Mouse (Mus musculus): ENCODE measurements around the gene Tmem119.

Tmem119 gene

GRCm38 (mm10) chr5:113824228-113824627 lies 23.9 kb upstream of the Tmem119 start:
- in situ Hi-C loops (cut with MboI, MseI): loop anchor here in 1 of 2 experiments (10.0 kb wide), 1 partner anchor 1549 kb away; the partner anchor contains the start of gene Tpst2

DNA sequence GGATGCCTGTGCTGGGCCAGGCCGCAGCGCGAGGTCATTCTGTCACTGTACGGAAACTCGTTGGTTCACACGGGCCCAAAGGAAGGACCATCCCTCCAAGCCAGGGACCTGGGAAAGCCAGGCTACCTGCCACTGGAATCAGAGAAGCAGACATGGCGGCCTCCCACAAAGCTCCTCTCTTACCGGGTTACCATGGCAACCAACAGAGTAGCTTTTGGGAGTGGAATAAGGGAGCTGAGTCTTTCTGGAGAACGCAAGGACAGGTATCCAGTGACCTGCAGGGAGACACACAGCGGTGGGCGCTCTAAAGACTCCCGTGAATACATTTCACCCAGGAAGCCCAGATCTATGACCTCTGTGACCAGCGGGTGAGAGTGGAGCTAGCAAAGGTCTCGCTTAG lies 18.3 kb upstream of the Tmem119 start:
- in situ Hi-C loops (cut with MboI, MseI): loop anchor here (5.0 to 10.0 kb wide), 2 partner anchors 234 to 451 kb away; no protein-coding TSS in a partner anchor

- in situ Hi-C loops (cut with MboI, MseI): loop anchor here (5.0 to 10.0 kb wide), 2 partner anchors 231 to 448 kb away; no protein-coding TSS in a partner anchor
Measured at GRCm38 (mm10) chr5:113815638-113816152, 15.4 kb upstream of the Tmem119 start.

DNA sequence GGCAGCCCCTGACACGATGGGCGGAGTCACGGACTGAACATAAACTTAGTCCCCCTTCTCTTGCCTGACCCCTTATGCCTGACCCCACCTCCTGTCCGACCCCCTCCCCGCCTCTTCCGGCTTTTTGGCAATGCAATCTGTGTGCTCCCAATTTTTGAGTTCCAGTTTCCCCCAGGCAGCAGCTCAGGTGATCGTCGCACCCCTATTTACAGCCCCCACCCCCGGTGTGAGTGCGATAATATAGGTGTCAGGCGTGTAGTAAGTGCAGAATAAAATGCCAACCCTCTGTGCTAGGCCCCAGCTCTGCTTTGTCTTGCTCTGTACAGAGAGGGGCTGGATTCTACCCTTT lies 14.7 kb upstream of the Tmem119 start:
- in situ Hi-C loops (cut with MboI, MseI): loop anchor here (5.0 to 10.0 kb wide), 2 partner anchors 230 to 448 kb away; no protein-coding TSS in a partner anchor

GRCm38 (mm10) chr5:113814111-113815040 lies 14.1 kb upstream of the Tmem119 start:
- in situ Hi-C loops (cut with MboI, MseI): loop anchor here (5.0 to 10.0 kb wide), 3 partner anchors 42 to 447 kb away; partner anchors contain the start of genes Iscu (in 2 of the 2) and Sart3 (in 2 of the 2)

- in situ Hi-C loops (cut with MboI, MseI): loop anchor here (5.0 to 10.0 kb wide), 2 partner anchors 41 to 229 kb away; partner anchors contain the start of genes Iscu (in 2 of the 2) and Sart3 (in 2 of the 2)
Measured at GRCm38 (mm10) chr5:113813608-113814007, 13.3 kb upstream of the Tmem119 start.

DNA sequence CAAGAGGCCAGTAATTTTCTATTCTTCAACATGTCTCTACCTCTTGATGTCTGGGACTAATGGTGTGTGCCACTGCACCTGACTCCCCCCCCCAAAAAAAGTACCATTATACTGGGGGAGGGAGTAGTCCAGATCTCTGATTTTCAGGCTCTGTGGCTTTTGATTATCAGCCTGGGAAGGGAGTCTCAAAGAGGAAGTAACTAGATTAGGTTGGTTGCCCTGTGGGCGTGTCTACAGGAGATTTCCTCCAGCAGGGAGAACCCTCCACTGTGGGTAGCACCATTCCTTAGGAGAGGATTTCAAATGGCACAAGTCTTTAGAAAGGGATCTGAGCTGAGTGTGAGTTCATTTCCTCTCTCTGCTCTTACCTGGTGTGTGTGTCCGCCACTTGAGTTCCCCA lies 12.3 kb upstream of the Tmem119 start:
- in situ Hi-C loops (cut with MboI, MseI): loop anchor here (5.0 to 10.0 kb wide), 2 partner anchors 40 to 228 kb away; partner anchors contain the start of genes Iscu (in 2 of the 2) and Sart3 (in 2 of the 2)

DNA sequence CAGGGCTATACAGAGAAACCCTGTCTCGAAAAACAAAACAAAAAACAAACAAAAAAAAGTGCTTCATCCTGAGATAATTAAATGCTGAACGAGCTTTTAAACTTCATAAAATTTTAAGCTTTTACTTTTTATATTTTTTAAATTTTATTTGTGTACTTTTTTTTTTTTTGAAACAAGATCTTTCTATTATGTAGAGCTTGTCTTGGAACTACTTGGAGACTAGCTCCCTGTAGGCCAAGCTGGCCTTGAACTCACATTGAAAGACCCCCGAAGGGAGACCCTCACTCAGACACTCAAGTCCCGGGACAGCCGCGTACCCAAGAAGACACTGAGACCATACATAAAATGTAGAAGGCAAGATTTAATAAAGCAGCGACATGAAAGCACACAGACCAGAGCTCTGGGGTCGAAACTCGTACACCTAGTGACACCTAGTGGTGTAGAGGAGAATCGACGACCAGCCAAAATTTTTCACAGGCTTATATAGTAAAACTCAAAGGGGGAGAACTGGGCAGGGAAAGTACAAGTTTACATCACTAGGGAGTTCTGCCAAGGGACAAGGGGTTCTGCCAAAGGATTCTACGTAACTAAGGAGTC lies 11.6 kb upstream of the Tmem119 start:
- in situ Hi-C loops (cut with MboI, MseI): loop anchor here (5.0 to 10.0 kb wide), 2 partner anchors 40 to 227 kb away; partner anchors contain the start of genes Iscu (in 2 of the 2) and Sart3 (in 2 of the 2)

- in situ Hi-C loops (cut with MboI, MseI): loop anchor here (5.0 to 10.0 kb wide), 2 partner anchors 38 to 225 kb away; partner anchors contain the start of genes Iscu (in 2 of the 2) and Sart3 (in 2 of the 2)
Measured at GRCm38 (mm10) chr5:113810111-113810510, 9.8 kb upstream of the Tmem119 start.

DNA sequence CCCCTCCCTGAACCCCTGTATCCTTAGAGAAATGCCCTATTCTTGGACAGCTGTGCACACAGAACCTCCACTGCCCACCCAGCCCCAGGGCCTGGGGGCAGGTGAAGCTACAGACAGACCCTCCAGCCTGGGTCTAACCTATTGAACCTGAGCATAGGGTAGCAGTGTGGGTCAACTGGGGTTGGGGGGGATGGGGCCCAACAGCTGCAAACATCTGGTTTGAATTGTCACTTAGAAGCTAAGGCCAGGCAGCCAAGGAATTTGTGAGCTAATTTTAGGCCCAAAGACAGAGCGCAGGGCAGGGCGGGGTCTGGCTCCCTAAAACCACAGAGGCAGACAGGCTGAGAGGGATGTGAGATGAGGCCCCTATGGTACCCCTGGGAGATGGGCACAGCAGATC lies 7.9 kb upstream of the Tmem119 start:
- in situ Hi-C loops (cut with MboI, MseI): no loop called here

DNA sequence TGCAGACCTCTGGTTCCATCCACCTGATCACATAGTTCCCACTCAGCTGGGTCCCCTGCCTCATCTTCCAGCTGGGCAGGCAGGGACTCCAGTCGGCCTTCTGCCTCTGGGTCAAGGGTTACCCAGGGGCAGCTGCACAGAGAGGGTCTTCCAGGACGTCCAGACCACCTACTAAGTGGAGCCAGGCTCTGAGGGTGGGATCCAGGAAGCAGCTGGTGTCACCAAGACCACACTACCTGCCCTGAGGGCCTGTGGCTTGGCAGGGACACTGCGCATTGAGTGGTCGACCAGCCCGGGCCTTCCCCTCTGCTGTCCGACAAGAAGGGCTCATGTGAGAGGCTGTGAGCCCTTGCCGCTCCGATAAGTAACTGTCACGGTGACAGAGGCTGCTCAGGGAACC lies 7.4 kb upstream of the Tmem119 start:
- in situ Hi-C loops (cut with MboI, MseI): no loop called here

- in situ Hi-C loops (cut with MboI, MseI): no loop called here
Measured at GRCm38 (mm10) chr5:113806414-113806813, 6.1 kb upstream of the Tmem119 start.

DNA sequence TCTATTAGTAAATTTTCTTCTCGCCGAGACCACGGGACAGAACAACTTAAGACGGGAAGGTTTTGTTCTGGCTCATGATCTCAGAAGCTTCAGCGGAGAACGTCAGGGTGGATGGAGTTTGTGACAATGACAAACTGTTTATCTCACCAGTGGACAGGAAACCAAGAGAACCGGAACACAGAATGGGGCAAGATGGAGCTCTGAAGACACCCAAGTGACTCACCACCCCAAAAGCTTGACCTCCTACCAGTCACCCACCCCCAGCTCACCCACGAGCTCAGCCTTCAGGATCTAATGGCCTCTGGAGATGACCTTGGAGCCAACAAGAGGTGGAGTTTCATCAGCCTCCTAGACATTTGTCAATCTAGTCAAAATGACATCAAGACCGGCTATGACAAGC lies 5.0 kb upstream of the Tmem119 start:
- in situ Hi-C loops (cut with MboI, MseI): no loop called here

DNA sequence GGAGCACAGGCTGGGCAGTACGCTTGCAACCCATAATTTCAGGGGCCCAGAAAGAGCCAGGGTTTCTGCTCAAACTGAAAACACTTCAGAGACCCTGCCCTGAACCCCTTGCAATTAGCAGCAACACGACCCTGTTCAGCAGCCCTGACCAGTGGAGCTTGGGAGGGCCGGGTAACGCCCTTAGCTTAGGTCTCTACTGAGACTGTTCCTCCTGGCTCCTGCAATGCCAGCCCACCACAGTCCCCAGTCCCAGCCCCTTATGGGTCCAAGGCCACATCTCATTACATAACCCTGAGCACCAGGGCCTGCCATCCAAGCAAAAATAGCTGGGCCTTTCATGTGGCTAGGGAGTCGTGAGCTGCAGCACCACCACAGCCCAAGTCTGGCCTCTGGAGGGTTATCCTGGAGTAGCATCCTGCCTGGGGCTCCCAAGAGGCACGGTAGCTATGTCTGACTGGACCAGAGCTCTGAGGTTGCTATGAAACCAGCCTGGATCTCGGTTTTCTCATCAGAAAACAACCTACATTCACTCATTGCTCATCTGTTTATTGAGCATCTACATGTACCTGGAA lies 4.2 kb upstream of the Tmem119 start:
- in situ Hi-C loops (cut with MboI, MseI): loop anchor here in 1 of 2 experiments (5.0 kb wide), 1 partner anchor 332 kb away; no protein-coding TSS in a partner anchor

- in situ Hi-C loops (cut with MboI, MseI): loop anchor here in 1 of 2 experiments (5.0 kb wide), 1 partner anchor 327 kb away; no protein-coding TSS in a partner anchor
Measured at GRCm38 (mm10) chr5:113799691-113800090, 625 bp downstream of the Tmem119 start.

DNA sequence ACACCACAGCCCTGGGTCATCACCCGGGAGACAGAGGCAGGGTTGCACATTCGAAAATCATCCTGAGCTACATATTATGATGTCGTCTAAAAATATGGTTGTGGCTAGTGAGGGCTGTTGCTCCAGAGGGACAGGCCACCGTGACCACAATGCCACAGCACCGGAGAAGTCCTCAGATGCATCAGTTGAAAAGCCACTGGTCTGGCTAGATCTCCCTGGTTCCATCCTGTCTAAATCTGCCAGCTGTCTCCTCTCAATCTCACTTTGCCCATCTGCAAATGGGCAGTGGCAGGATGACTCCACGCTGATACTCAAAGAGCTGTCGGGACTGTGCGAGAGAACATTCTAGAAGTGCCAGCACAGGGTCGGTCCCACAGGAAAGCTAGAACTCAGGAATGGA lies 1.8 kb downstream of the Tmem119 start:
- in situ Hi-C loops (cut with MboI, MseI): no loop called here

DNA sequence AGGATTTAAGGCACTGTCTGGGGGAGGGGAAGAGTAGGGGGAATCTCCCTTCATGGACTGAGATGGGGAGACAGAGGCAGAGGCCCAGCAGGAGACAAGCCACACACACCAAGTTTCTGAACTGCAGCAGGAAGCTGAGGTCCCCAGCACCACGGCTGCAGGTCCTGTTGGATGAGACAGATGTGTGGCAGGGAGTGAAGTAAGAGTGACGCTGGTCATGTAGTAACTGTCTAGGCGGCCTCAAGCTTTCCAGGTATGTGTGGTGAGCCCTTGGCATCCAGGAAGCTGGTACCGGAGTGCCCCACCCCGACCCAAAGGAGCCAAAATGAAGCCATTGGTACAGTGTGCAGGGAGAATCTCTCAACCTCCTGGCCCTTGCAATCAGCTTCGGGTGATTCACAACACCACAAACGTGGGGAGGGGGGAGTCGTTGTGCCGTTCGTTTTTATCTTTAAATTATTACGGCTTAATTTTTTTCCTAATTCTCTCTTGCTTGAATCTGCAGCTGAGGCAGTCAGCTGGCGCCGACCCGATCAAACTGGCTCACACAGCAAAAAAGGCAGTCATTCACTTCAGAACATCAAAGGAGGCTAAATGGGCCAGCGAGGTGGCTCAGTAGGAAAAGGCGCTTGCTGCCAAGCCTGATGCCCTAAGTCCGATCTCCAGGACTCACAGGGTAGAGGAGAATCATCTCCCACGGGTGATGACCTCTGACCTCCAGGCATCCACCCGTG lies 3.0 kb downstream of the Tmem119 start:
- in situ Hi-C loops (cut with MboI, MseI): no loop called here

DNA sequence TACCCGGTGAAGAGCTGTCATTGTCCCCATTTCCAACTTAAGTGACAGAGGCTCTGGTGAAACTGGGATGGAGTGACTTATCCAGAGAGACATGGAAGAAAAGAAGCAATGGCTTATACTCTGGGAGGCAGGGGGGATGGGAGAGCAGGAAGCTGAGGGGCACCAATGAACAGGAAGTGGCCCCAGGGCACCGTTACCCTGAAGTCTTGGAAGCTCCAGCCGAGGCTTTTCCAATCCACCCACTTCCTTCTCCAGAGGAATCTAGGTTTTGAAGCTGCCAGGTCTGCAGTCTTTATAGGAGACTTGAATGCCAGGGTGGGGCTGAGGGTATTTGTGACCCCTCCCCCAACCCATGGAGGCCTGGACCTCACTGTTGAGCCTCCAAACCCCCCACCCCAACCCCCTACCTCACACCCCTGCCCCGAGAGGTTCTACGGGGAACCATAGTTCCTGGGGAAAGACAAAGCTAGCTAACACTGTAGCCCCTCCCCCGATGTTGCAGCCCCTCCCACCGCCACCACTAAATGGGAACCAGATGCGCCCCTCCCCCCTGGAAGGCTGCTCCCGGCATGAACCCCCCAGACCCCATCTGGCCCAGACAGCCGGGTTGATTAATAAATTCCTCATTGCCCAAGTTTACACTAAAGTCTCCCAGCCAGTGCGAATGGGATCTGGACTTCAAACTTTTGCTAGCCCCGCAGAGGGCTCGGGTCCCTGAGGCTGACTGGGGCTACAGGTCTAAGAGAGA lies 3.7 kb downstream of the Tmem119 start:
- in situ Hi-C loops (cut with MboI, MseI): no loop called here

DNA sequence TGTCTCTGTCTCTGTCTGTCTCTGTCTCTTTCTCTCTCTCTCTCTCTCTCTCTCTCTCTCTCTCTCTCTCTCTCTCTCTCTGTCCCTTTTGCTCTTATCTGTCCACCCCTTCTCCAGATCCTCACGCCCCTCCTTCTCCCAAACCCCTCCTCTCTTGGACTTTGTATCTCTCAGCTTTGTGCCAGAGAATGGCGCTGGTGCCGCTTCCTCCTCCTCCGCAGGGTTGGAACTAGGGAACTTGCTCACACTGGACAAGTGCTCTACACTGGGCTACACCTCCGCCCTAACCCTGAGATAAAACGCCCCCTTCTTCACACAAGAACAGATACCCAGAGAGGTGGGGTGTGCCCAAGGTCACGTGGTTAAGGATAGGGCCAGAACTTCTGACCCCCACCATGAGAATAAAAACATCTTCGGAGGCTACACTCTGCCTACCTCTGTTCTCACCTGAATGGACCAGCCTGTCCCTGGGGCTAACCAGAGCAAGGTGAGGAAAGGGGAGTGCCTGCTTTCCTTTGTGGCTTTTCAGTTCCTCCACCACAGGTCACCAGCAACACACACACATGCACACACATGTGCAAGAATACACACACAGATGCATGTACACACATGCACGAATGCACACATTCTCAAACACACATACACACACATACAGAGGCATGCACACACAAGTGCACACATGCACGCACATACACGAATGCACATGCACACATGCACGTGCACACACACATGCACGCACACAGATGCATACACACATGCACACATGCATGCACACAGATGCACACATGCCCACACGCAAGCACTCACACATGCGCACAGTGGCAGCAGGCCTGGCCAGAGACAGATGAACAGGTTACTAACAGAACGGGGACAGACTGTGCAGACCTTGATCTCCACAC lies 8.9 kb downstream of the Tmem119 start:
- in situ Hi-C loops (cut with MboI, MseI): no loop called here
